In the genomic region with DNA sequence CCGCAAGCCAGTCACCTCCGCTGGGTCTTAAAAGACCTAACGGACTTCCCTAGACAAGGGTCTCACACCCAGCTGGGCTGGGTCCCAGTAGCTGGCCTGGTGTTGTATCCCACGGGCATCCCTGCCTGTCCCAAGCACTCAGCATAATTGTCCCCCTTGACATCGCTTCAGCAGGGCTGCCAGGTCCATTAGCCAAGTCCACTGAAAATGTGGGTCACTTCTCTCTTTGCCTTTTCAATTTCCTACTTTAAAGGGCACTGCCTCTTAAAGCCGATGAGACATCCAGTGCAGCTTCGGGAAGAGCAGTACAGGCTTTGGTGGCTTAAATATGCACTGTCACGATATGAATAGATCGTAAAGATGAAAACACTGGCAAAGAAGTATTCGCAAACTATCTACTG, we compare ENCODE assay signal across 9 mouse cellular contexts. TPM values are rescaled to one million over a fixed set of nuclear protein-coding genes. Genes with fewer than 3 reads are reported as not detected.
A peak's percentile ranks its signal among the peaks of the same experiment; 100 is the strongest.
DNase-seq lines count a peak whose midpoint lies in the region; ATAC-seq lines count a peak whose summit lies in the region.
"Had no signal": no experiment of that assay in that cellular context is flagged by ENCODE, and none has a peak within 500 bp of the region (broad histone marks: within the 10 kb centered on the region; RNA-seq: fewer than 3 reads in every experiment).

No protein-coding gene starts in this region.

- H3K4me3 ChIP-seq in lung, embryonic 15.5 days = no peak overlapping the region
- peak overlapping the region; percentile 17; the same call in 1 of the 2 replicates for H3K4me3 ChIP-seq in embryonic facial prominence, embryonic 10.5 days
- no peak overlapping the region for H3K4me3 ChIP-seq in hindbrain, embryonic 11.5 days (ENCODE audit: low read depth, low read length)
- no peak overlapping the region for H3K4me3 ChIP-seq in neural tube, embryonic 14.5 days (ENCODE audit: low read depth, low read length)

- no peak overlapping the region for H3K27ac ChIP-seq in lung, embryonic 15.5 days
- H3K27ac ChIP-seq in embryonic facial prominence, embryonic 10.5 days (replicated peaks) = peak overlapping the region; percentile 55; the same call in 1 of the 2 replicates
- H3K27ac ChIP-seq in hindbrain, embryonic 11.5 days (ENCODE audit: low read depth, low read length) = no peak overlapping the region
- H3K27ac ChIP-seq in neural tube, embryonic 14.5 days (ENCODE audit: low read depth, low read length) = no peak overlapping the region
- H3K27ac ChIP-seq: macrophage had no signal

- ATAC-seq in lung, embryonic 15.5 days (ENCODE audit: borderline replicate concordance, extremely low read depth, low FRiP score, low TSS enrichment) = no peak
- no peak for ATAC-seq in hindbrain, embryonic 11.5 days (ENCODE audit: low FRiP score)
- no peak for ATAC-seq in neural tube, embryonic 14.5 days (ENCODE audit: low read depth)
- no peak for ATAC-seq in megakaryocyte progenitor cell, adult 5-6 weeks (replicated peaks; ENCODE audit: poor library complexity)

- no peaks in the 10 kb centered on the region for H3K27me3 ChIP-seq in lung, embryonic 15.5 days
- 0 out of 2 replicates have a peak, but pooled peaks cover 2% of the 10 kb centered on the region for H3K27me3 ChIP-seq in embryonic facial prominence, embryonic 10.5 days (replicated peaks; ENCODE audit: low read depth, poor library complexity, severe bottlenecking)
- no peaks in the 10 kb centered on the region for H3K27me3 ChIP-seq in hindbrain, embryonic 11.5 days (ENCODE audit: control insufficient read depth, insufficient read depth, low read length)
- no peaks in the 10 kb centered on the region for H3K27me3 ChIP-seq in neural tube, embryonic 14.5 days (ENCODE audit: control insufficient read depth, insufficient read depth, low read length)

- H3K9ac ChIP-seq in lung, embryonic 15.5 days = no peak overlapping the region
- H3K9ac ChIP-seq in hindbrain, embryonic 11.5 days (ENCODE audit: low read depth, low read length) = 0 out of 2 replicates have a peak overlapping the region, but pooled peaks have one; percentile 16
- no peak overlapping the region for H3K9ac ChIP-seq in neural tube, embryonic 14.5 days (replicated peaks; ENCODE audit: low read depth, low read length)

- H3K4me2 ChIP-seq in lung, embryonic 15.5 days = 0 out of 2 replicates have a peak overlapping the region, but pooled peaks have one; percentile 19
- no peak overlapping the region for H3K4me2 ChIP-seq in hindbrain, embryonic 11.5 days (replicated peaks; ENCODE audit: low read depth, low read length)
- peak overlapping the region; percentile 19; the same call in 1 of the 2 replicates for H3K4me2 ChIP-seq in neural tube, embryonic 14.5 days (ENCODE audit: low read depth, low read length)

- no peak for DNase-seq in lung, postnatal 36 days
- DNase-seq in embryonic facial prominence, embryonic 10.5 days (ENCODE audit: low spot score) = no peak
- DNase-seq in hindbrain, embryonic 11.5 days (ENCODE audit: low spot score) = no peak
- DNase-seq in adrenal gland, adult 18-20 months (ENCODE audit: low spot score in 2 of 2) = no peak

- H3K9me3 ChIP-seq in lung, embryonic 15.5 days = no peaks in the 10 kb centered on the region
- no peaks in the 10 kb centered on the region for H3K9me3 ChIP-seq in embryonic facial prominence, embryonic 10.5 days
- no peaks in the 10 kb centered on the region for H3K9me3 ChIP-seq in hindbrain, embryonic 11.5 days (ENCODE audit: control insufficient read depth, low read length)
- H3K9me3 ChIP-seq in neural tube, embryonic 14.5 days (ENCODE audit: control insufficient read depth, low read length) = no peaks in the 10 kb centered on the region

- H3K36me3 ChIP-seq in lung, embryonic 15.5 days = no peaks in the 10 kb centered on the region
- H3K36me3 ChIP-seq in embryonic facial prominence, embryonic 10.5 days (replicated peaks) = no peaks in the 10 kb centered on the region
- H3K36me3 ChIP-seq in hindbrain, embryonic 11.5 days (ENCODE audit: control insufficient read depth, insufficient read depth, low read length) = no peaks in the 10 kb centered on the region
- no peaks in the 10 kb centered on the region for H3K36me3 ChIP-seq in neural tube, embryonic 14.5 days (ENCODE audit: control insufficient read depth, insufficient read depth, low read length)

- WGBS in lung, embryonic 15.5 days = 61% methylated on average over 10 of the region's 10 CpGs
- 73% methylated on average over 10 of the region's 10 CpGs for WGBS in embryonic facial prominence, embryonic 10.5 days
- 78% methylated on average over 10 of the region's 10 CpGs for WGBS in hindbrain, embryonic 11.5 days
- WGBS in neural tube, embryonic 14.5 days = 62% methylated on average over 10 of the region's 10 CpGs

- H3K4me1 ChIP-seq in lung, embryonic 15.5 days = peaks cover 3% of the 10 kb centered on the region; the same call in 1 of the 2 replicates
- peaks cover 6% of the 10 kb centered on the region; the same call in 1 of the 2 replicates for H3K4me1 ChIP-seq in embryonic facial prominence, embryonic 10.5 days
- H3K4me1 ChIP-seq in hindbrain, embryonic 11.5 days (replicated peaks; ENCODE audit: control insufficient read depth, insufficient read depth, low read length) = no peaks in the 10 kb centered on the region
- no peaks in the 10 kb centered on the region for H3K4me1 ChIP-seq in neural tube, embryonic 14.5 days (ENCODE audit: control insufficient read depth, insufficient read depth, low read length)

RNA-seq across cellular contexts. Expression of a gene that starts 7.6 kb away (rescaled TPM):
- polyA plus RNA-seq in lung, embryonic 15.5 days (2015; fragmentation: Nextera tagmentation; extraction: Ambion mirVana) = 34.8 and 35.8 TPM in 2 replicates
- polyA plus RNA-seq in embryonic facial prominence, embryonic 10.5 days (2016; fragmentation: Nextera tagmentation; extraction: Ambion mirVana) = 16.9 and 18.9 TPM in 2 replicates
- polyA plus RNA-seq in hindbrain, embryonic 11.5 days (2014; fragmentation: Nextera tagmentation; extraction: Ambion mirVana) = 27.9 and 29.0 TPM in 2 replicates
- 26.8 and 29.5 TPM in 2 replicates for polyA plus RNA-seq in neural tube, embryonic 14.5 days (2014; fragmentation: Nextera tagmentation; extraction: Ambion mirVana)
- 1 to 10 TPM; 1.9 to 2.6 TPM for total RNA-seq in adrenal gland, adult 18-20 months (2021)
- 0.79 TPM in 1 of 2 replicates, not detected in the other for total RNA-seq in megakaryocyte progenitor cell, adult 5-6 weeks (2015)
- 1.5 TPM in 1 of 2 replicates, not detected in the other for total RNA-seq in megakaryocyte progenitor cell, adult 5-6 weeks (2017)
- total RNA-seq: common myeloid progenitor, adult 5-6 weeks had no signal
- polyA plus RNA-seq: macrophage had no signal
